Mouse (Mus musculus): ENCODE results near the gene Relb. TPM values are rescaled to one million over a fixed set of nuclear protein-coding genes. Genes with fewer than 3 reads are reported as not detected.

Gene Relb
- polyA plus RNA-seq (2015; fragmentation: Nextera tagmentation; extraction: Ambion mirVana) = 8.2 and 9.2 TPM in 2 replicates

DNA sequence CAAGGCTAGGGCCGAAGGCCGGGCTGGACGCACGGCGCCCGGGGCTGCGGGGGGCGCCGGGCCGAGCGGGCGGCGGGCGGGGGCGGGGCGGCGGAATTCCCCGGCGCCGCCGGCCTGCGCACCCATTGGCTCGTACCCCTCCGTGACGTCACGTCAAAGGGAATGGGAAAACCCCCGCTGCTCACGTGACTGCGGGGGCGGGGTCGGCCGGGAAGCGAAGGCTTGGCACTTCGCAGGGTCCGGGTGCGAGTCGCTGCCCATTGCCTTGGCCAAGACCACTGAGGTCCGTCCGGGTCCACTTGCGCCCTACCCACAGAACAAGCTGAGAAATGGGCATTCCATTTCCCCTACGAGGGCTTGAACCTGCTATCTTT lies at the start of gene Relb:
Gene Relb, minus strand, starts transcription at position 78 of the 374 bp plus-strand sequence.

GRCm38 (mm10) chr7:19677872-19678271 lies 48.6 kb upstream of the Relb start, which contains the start of gene Apoc2:
Gene Apoc2, minus strand, starts transcription at chr7:19677941.

DNA sequence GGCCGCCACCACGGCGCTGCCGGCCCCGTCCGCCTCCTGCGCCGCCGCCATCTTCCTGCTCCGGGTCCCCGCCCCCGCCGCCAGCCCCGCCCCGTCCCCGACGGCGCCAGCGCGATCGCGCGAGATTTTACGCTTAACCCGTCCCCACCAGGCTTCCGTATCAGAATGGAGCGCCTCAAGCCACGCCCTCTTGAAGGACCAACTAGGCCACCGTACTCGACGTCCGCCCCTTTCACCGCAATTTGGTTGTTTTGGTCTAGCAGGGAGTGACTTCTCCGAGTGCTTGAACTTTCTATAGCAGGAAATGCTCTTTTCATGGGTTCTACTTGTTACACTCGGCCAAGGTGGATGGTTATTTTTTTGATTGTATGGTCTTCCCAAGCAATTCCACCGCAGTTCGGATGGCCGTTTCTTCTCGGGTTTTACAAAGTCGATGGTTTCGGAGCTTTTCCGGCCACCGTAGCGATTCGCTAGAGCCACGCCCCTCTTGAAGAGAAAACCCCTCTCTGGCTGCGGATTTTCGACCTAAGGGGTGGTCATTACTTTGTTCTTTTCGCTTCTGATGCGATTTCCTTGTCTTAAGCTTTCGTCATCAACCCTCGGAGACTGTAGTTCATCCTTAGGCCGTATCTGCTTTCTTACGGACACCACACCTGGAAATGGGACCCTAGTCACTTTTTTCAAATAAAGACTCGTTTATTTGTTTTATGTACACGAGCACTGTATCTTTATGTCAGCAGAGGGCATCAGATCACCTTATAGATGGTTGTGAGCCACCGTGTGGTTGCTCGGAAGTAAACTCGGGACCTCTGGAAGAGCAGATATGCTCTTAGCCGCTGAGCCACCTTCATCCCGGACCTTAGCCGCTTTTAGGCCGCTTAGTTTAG lies 36.0 kb upstream of the Relb start, which contains the start of gene Clptm1:
Gene Clptm1, minus strand, starts transcription at position 79 of the 887 bp plus-strand sequence.

GRCm38 (mm10) chr7:19603849-19604605 lies 25.2 kb downstream of the Relb start, which contains the start of gene Clasrp:
Gene Clasrp, minus strand, starts transcription at chr7:19604486.

GRCm38 (mm10) chr7:19577141-19577852 lies 51.9 kb downstream of the Relb start, which contains the start of the genes Zfp296 and Gemin7:
Gene Zfp296, plus strand, starts transcription at chr7:19577287.
Gene Gemin7, minus strand, starts transcription at chr7:19577595.

DNA sequence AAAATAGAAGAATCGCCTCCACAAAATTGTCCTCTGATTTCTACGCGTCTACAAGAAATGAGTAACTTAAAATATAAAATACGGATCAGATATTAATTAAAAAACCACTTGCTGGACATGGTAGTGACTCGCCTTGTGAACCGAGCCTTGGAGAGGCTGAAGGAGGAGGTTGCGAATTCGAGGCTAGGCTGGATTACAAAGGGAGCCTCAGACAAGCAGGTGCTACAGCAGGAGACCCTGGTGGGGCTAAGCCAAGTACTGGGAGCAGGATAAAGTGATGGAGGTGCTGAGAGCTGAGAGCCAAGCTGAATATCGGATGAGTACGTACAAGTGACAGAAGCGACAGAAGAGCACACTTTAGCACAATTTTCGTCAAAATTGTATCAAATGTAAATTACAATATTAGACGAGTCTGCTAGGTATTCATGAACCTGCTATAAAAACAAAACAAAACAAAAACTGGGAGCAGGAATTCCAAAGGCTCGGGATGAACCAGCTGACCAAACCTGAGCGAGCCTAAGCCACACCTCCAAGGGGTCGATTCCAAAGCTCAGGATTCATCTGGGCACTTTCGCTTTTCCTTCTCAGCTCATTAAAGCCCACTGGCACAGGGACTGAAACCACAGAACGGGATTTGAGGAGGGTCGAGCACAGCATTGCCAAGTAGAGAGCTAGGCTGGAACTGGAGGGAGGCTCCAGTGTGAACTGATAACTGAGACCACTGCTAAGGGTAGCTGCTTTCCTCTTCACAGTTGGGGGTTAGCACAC lies 66.4 kb downstream of the Relb start, which contains the start of gene Ppp1r37:
Gene Ppp1r37, minus strand, starts transcription at position 434 of the 768 bp plus-strand sequence.

Other genes with a start within 250 kb of the Relb start
- 13.1 and 15.2 TPM in 2 replicates for gene Ercc2, start 247.4 kb downstream of the Relb start, polyA plus RNA-seq (2015; fragmentation: Nextera tagmentation; extraction: Ambion mirVana)
- gene Klc3, start 225.3 kb downstream of the Relb start, polyA plus RNA-seq (2015; fragmentation: Nextera tagmentation; extraction: Ambion mirVana) = 1.0 and 1.9 TPM in 2 replicates
- gene Ckm, start 224.7 kb downstream of the Relb start, polyA plus RNA-seq (2015; fragmentation: Nextera tagmentation; extraction: Ambion mirVana) = 5.1 and 5.3 TPM in 2 replicates
- gene Mark4, start 170.6 kb downstream of the Relb start, polyA plus RNA-seq (2015; fragmentation: Nextera tagmentation; extraction: Ambion mirVana) = 20.9 and 23.9 TPM in 2 replicates
- 3.6 and 3.9 TPM in 2 replicates for gene Exoc3l2, start 166.1 kb downstream of the Relb start, polyA plus RNA-seq (2015; fragmentation: Nextera tagmentation; extraction: Ambion mirVana)
- gene Bloc1s3, start 121.1 kb downstream of the Relb start, polyA plus RNA-seq (2015; fragmentation: Nextera tagmentation; extraction: Ambion mirVana) = 4.4 and 5.5 TPM in 2 replicates
- gene Trappc6a, start 121.0 kb downstream of the Relb start, polyA plus RNA-seq (2015; fragmentation: Nextera tagmentation; extraction: Ambion mirVana) = 36.9 and 39.7 TPM in 2 replicates
- 1.4 and 2.5 TPM in 2 replicates for gene Nkpd1, start 111.6 kb downstream of the Relb start, polyA plus RNA-seq (2015; fragmentation: Nextera tagmentation; extraction: Ambion mirVana)
- 40.4 and 42.7 TPM in 2 replicates for gene Ppp1r37, start 66.4 kb downstream of the Relb start, polyA plus RNA-seq (2015; fragmentation: Nextera tagmentation; extraction: Ambion mirVana)
- gene Zfp296, start 52.2 kb downstream of the Relb start, polyA plus RNA-seq (2015; fragmentation: Nextera tagmentation; extraction: Ambion mirVana) = 0.15 TPM in 1 of 2 replicates, not detected in the other
- 160 and 163 TPM in 2 replicates for gene Gemin7, start 51.8 kb downstream of the Relb start, polyA plus RNA-seq (2015; fragmentation: Nextera tagmentation; extraction: Ambion mirVana)
- gene Clasrp, start 25.0 kb downstream of the Relb start, polyA plus RNA-seq (2015; fragmentation: Nextera tagmentation; extraction: Ambion mirVana) = 58.6 and 67.4 TPM in 2 replicates
- 168 and 169 TPM in 2 replicates for gene Clptm1, start 35.6 kb upstream of the Relb start, polyA plus RNA-seq (2015; fragmentation: Nextera tagmentation; extraction: Ambion mirVana)
- 0.68 and 1.0 TPM in 2 replicates for gene Apoc2, start 48.5 kb upstream of the Relb start, polyA plus RNA-seq (2015; fragmentation: Nextera tagmentation; extraction: Ambion mirVana)
- not detected in 2 replicates for gene Gm44805, start 52.0 kb upstream of the Relb start, polyA plus RNA-seq (2015; fragmentation: Nextera tagmentation; extraction: Ambion mirVana)
- not detected in 2 replicates for gene Apoc4, start 52.0 kb upstream of the Relb start, polyA plus RNA-seq (2015; fragmentation: Nextera tagmentation; extraction: Ambion mirVana)
- gene Apoc1, start 63.2 kb upstream of the Relb start, polyA plus RNA-seq (2015; fragmentation: Nextera tagmentation; extraction: Ambion mirVana) = 20.8 and 34.8 TPM in 2 replicates
- 4,011 and 4,143 TPM in 2 replicates for gene Apoe, start 69.8 kb upstream of the Relb start, polyA plus RNA-seq (2015; fragmentation: Nextera tagmentation; extraction: Ambion mirVana)
- 179 and 192 TPM in 2 replicates for gene Tomm40, start 86.0 kb upstream of the Relb start, polyA plus RNA-seq (2015; fragmentation: Nextera tagmentation; extraction: Ambion mirVana)
- gene Nectin2, start 121.0 kb upstream of the Relb start, polyA plus RNA-seq (2015; fragmentation: Nextera tagmentation; extraction: Ambion mirVana) = 52.6 and 57.8 TPM in 2 replicates
- 38.7 and 44.4 TPM in 2 replicates for gene Bcam, start 141.6 kb upstream of the Relb start, polyA plus RNA-seq (2015; fragmentation: Nextera tagmentation; extraction: Ambion mirVana)
- gene Cblc, start 167.4 kb upstream of the Relb start, polyA plus RNA-seq (2015; fragmentation: Nextera tagmentation; extraction: Ambion mirVana) = 0.68 and 0.80 TPM in 2 replicates
- 0.94 and 1.2 TPM in 2 replicates for gene Bcl3, start 193.3 kb upstream of the Relb start, polyA plus RNA-seq (2015; fragmentation: Nextera tagmentation; extraction: Ambion mirVana)
- gene Gm19345, start 222.6 kb upstream of the Relb start, polyA plus RNA-seq (2015; fragmentation: Nextera tagmentation; extraction: Ambion mirVana) = 17.7 and 18.9 TPM in 2 replicates
- gene Ceacam16, start 231.9 kb upstream of the Relb start, polyA plus RNA-seq (2015; fragmentation: Nextera tagmentation; extraction: Ambion mirVana) = 0.43 and 0.71 TPM in 2 replicates

Measured in neural tube, postnatal 0 days (tissue).